Mouse (Mus musculus): ENCODE results near the gene A2ml1. TPM values are rescaled to one million over a fixed set of nuclear protein-coding genes. Genes with fewer than 3 reads are reported as not detected.
A peak's percentile ranks its signal among the peaks of the same experiment; 100 is the strongest.

Gene A2ml1
- total RNA-seq, 2 experiments from 2014 or later, result 13.7 to 14.6 TPM

GRCm38 (mm10) chr6:128548532-128548931 is 32.9 kb downstream of the A2ml1 start:
- H3K27ac ChIP-seq, result no peak overlapping the region
- no peak for TF ChIP-seq CTCF (IDR thresholded peaks at IDR 0.05)
- intact Hi-C loops (cut with DNase I), result no loop called here
- no peak overlapping the region for H3K4me3 ChIP-seq
- no peak for DNase-seq (ENCODE audit: extremely low spot score in 1 of 2, low spot score in 2 of 2)

- no peak for DNase-seq (ENCODE audit: extremely low spot score in 1 of 2, low spot score in 2 of 2)
- H3K4me3 ChIP-seq, result no peak overlapping the region
- intact Hi-C loops (cut with DNase I), result no loop called here
- TF ChIP-seq CTCF (IDR thresholded peaks at IDR 0.05), result no peak
- no peak overlapping the region for H3K27ac ChIP-seq
Observed at GRCm38 (mm10) chr6:128545402-128545801, 36.0 kb downstream of the A2ml1 start.

- H3K27ac ChIP-seq, result peak overlapping the region; percentile 51
Observed at GRCm38 (mm10) chr6:128543226-128543625, 38.2 kb downstream of the A2ml1 start.

GRCm38 (mm10) chr6:128535250-128535649 is 46.2 kb downstream of the A2ml1 start:
- no peak for DNase-seq (ENCODE audit: extremely low spot score in 1 of 2, low spot score in 2 of 2)
- Histone ChIP-seq H3K4me3 (no peak overlapping the region), H3K27ac (no peak overlapping the region)
- no peak for TF ChIP-seq CTCF (IDR thresholded peaks at IDR 0.05)
- intact Hi-C loops (cut with DNase I), result no loop called here

More at GRCm38 (mm10) chr6:128543226-128543625, 38.2 kb downstream of the A2ml1 start:
- peak; percentile 15 to 31 for DNase-seq (ENCODE audit: extremely low spot score in 1 of 2, low spot score in 2 of 2)
- peak overlapping the region; percentile 39 for H3K4me3 ChIP-seq
- TF ChIP-seq CTCF (IDR thresholded peaks at IDR 0.05), result no peak
- intact Hi-C loops (cut with DNase I), result no loop called here

- Histone ChIP-seq H3K27ac (no peak overlapping the region), H3K4me3 (no peak overlapping the region)
- intact Hi-C loops (cut with DNase I), result no loop called here
- no peak for DNase-seq (ENCODE audit: extremely low spot score in 1 of 2, low spot score in 2 of 2)
- TF ChIP-seq CTCF (IDR thresholded peaks at IDR 0.05), result no peak
Observed at GRCm38 (mm10) chr6:128533296-128533695, 48.1 kb downstream of the A2ml1 start.

GRCm38 (mm10) chr6:128532701-128533100 is 48.7 kb downstream of the A2ml1 start:
- Histone ChIP-seq H3K4me3 (no peak overlapping the region), H3K27ac (no peak overlapping the region)
- intact Hi-C loops (cut with DNase I), result no loop called here
- no peak for DNase-seq (ENCODE audit: extremely low spot score in 1 of 2, low spot score in 2 of 2)
- TF ChIP-seq CTCF (IDR thresholded peaks at IDR 0.05), result no peak

- intact Hi-C loops (cut with DNase I), result no loop called here
- no peak overlapping the region for H3K4me3 ChIP-seq
- no peak for TF ChIP-seq CTCF (IDR thresholded peaks at IDR 0.05)
- H3K27ac ChIP-seq, result no peak overlapping the region
- no peak for DNase-seq (ENCODE audit: extremely low spot score in 1 of 2, low spot score in 2 of 2)
Observed at GRCm38 (mm10) chr6:128528491-128528890, 52.9 kb downstream of the A2ml1 start.

GRCm38 (mm10) chr6:128527110-128527509 is 54.3 kb downstream of the A2ml1 start:
- DNase-seq (ENCODE audit: extremely low spot score in 1 of 2, low spot score in 2 of 2), result no peak
- intact Hi-C loops (cut with DNase I), result no loop called here
- Histone ChIP-seq H3K27ac (no peak overlapping the region), H3K4me3 (no peak overlapping the region)
- no peak for TF ChIP-seq CTCF (IDR thresholded peaks at IDR 0.05)

GRCm38 (mm10) chr6:128526601-128527000 is 54.8 kb downstream of the A2ml1 start, which contains the start of gene Pzp:
TSS of gene Pzp (minus strand) at chr6:128526720.
- H3K27ac ChIP-seq, result no peak within 1 kb of the TSS
- H3K4me3 ChIP-seq, result no peak within 1 kb of the TSS
- intact Hi-C loops (cut with DNase I), result no loop called here
- no peak for TF ChIP-seq CTCF (IDR thresholded peaks at IDR 0.05)
- no peak for DNase-seq (ENCODE audit: extremely low spot score in 1 of 2, low spot score in 2 of 2)

- no peak for DNase-seq (ENCODE audit: extremely low spot score in 1 of 2, low spot score in 2 of 2)
Observed at GRCm38 (mm10) chr6:128525801-128526200, 55.6 kb downstream of the A2ml1 start.

GRCm38 (mm10) chr6:128523360-128523759 is 58.0 kb downstream of the A2ml1 start:
- DNase-seq (ENCODE audit: extremely low spot score in 1 of 2, low spot score in 2 of 2), result no peak

More at GRCm38 (mm10) chr6:128525801-128526200, 55.6 kb downstream of the A2ml1 start:
- no peak overlapping the region for H3K27ac ChIP-seq
- no peak for TF ChIP-seq CTCF (IDR thresholded peaks at IDR 0.05)
- no peak overlapping the region for H3K4me3 ChIP-seq
- intact Hi-C loops (cut with DNase I), result no loop called here

GRCm38 (mm10) chr6:128519159-128519558 is 62.2 kb downstream of the A2ml1 start:
- no peak overlapping the region for H3K4me3 ChIP-seq
- no peak for DNase-seq (ENCODE audit: extremely low spot score in 1 of 2, low spot score in 2 of 2)
- intact Hi-C loops (cut with DNase I), result no loop called here
- H3K27ac ChIP-seq, result no peak overlapping the region
- TF ChIP-seq CTCF (IDR thresholded peaks at IDR 0.05), result no peak

More at GRCm38 (mm10) chr6:128523360-128523759, 58.0 kb downstream of the A2ml1 start:
- intact Hi-C loops (cut with DNase I), result no loop called here
- no peak overlapping the region for H3K27ac ChIP-seq
- H3K4me3 ChIP-seq, result no peak overlapping the region
- TF ChIP-seq CTCF (IDR thresholded peaks at IDR 0.05), result no peak

GRCm38 (mm10) chr6:128505676-128506236 is 75.7 kb downstream of the A2ml1 start:
- no peak for TF ChIP-seq CTCF (IDR thresholded peaks at IDR 0.05)
- intact Hi-C loops (cut with DNase I), result no loop called here
- DNase-seq (ENCODE audit: extremely low spot score in 1 of 2, low spot score in 2 of 2), result no peak
- Histone ChIP-seq H3K27ac (no peak overlapping the region), H3K4me3 (no peak overlapping the region)

Measured in left cerebral cortex, adult 2 months (tissue).